Mouse (Mus musculus): ENCODE measurements around the gene Erc2. TPM values are rescaled to one million over a fixed set of nuclear protein-coding genes. Genes with fewer than 3 reads are reported as not detected.

Gene Erc2
- polyA plus RNA-seq, 1 experiment from 2014 or later = 1.4 TPM

GRCm38 (mm10) chr14:28409796-28410347 lies 787.6 kb downstream of the Erc2 start:
- H3K4me3 ChIP-seq (ENCODE audit: low read depth, low read length) = no peak overlapping the region
- H3K27me3 ChIP-seq (ENCODE audit: control insufficient read depth, insufficient read depth, low read depth, low read length) = no peaks in the 10 kb centered on the region
- no peak for ATAC-seq (ENCODE audit: low read depth)
- 72% methylated on average over 4 of the region's 4 CpGs for WGBS (ENCODE audit: insufficient replicate concordance)
- H3K9ac ChIP-seq (ENCODE audit: low read depth, low read length) = no peak overlapping the region
- H3K4me1 ChIP-seq (ENCODE audit: control insufficient read depth, low read depth, low read length) = no peaks in the 10 kb centered on the region
- no peak overlapping the region for H3K27ac ChIP-seq (ENCODE audit: low read length)
- H3K4me2 ChIP-seq (ENCODE audit: low read depth, low read length) = no peak overlapping the region
- no peaks in the 10 kb centered on the region for H3K9me3 ChIP-seq (replicated peaks; ENCODE audit: control insufficient read depth, low read length)
- H3K36me3 ChIP-seq (ENCODE audit: control insufficient read depth, insufficient read depth) = no peaks in the 10 kb centered on the region

DNA sequence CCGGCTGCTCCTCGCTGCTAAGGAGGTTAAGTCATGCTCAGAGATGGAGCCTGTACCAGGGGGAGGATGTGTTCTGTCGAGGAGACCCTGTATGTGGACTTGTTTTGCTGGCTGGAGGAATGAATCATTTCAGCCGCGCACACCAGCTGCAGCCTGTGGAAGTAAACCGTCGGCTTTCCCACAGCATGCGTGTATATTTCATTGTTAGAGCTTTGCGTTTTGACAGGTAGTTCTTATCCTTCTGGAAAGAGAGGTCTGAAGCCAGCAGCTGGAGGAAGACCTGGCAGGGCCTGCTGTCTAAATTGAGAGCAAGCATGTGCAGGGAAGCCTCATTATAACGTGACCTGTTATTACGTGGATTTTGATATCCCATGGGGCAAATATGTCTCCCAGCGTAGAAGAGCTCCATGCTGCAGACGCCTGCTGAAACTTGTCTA lies 788.6 kb downstream of the Erc2 start:
- ATAC-seq (ENCODE audit: low read depth) = no peak
- no peaks in the 10 kb centered on the region for H3K9me3 ChIP-seq (replicated peaks; ENCODE audit: control insufficient read depth, low read length)
- H3K27ac ChIP-seq (ENCODE audit: low read length) = no peak overlapping the region

DNA sequence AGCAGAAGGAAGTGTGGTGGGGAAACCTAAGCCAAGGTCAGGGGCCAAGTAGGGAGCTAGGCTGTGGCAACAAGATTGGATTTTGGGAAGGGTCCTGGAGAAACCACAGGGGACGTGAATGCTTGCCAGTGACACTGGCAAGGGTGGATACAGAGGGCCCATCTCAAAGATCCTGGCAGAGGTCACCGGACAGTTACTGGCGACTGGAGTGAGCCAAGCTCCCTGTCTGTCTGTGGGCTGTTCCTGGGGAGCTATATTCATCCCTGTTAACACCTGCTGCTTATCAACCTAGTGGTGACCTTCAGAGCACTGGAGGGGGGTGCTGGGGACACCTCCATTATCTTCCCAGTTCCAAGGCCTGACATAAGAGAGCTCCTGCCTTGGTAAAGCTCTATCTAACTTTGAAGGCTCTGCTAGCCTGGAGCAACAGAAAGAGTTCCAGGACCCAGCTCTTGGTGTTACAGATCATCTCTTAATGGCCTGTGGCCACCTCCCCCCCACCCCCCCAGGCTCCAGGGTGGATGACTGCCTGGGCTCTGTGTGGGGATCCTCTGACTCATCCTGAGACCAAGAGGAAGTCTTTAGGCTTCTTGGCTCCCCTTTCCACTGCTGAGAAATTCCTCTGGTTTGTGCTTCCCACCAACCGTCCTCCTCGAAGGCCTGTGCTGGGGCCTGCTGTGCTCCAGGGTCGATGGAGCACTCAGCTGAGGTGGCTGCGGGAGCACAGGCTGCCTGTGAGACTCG lies 790.2 kb downstream of the Erc2 start:
- no peak overlapping the region for H3K9ac ChIP-seq (ENCODE audit: low read depth, low read length)
- no peak overlapping the region for H3K4me3 ChIP-seq (ENCODE audit: low read depth, low read length)
- no peaks in the 10 kb centered on the region for H3K36me3 ChIP-seq (ENCODE audit: control insufficient read depth, insufficient read depth)
- no peaks in the 10 kb centered on the region for H3K4me1 ChIP-seq (ENCODE audit: control insufficient read depth, low read depth, low read length)
- H3K9me3 ChIP-seq (replicated peaks; ENCODE audit: control insufficient read depth, low read length) = no peaks in the 10 kb centered on the region
- no peak overlapping the region for H3K4me2 ChIP-seq (ENCODE audit: low read depth, low read length)
- H3K27ac ChIP-seq (ENCODE audit: low read length) = no peak overlapping the region
- no peak for ATAC-seq (ENCODE audit: low read depth)
- 56% methylated on average over 8 of the region's 8 CpGs for whole genome bisulfite sequencing (ENCODE audit: insufficient replicate concordance)
- H3K27me3 ChIP-seq (ENCODE audit: control insufficient read depth, insufficient read depth, low read depth, low read length) = no peaks in the 10 kb centered on the region

More for the DNA sequence above, 788.6 kb downstream of the Erc2 start:
- H3K4me3 ChIP-seq (ENCODE audit: low read depth, low read length) = no peak overlapping the region
- WGBS (ENCODE audit: insufficient replicate concordance) = 57% methylated on average over 13 of the region's 13 CpGs
- no peaks in the 10 kb centered on the region for H3K36me3 ChIP-seq (ENCODE audit: control insufficient read depth, insufficient read depth)
- H3K27me3 ChIP-seq (ENCODE audit: control insufficient read depth, insufficient read depth, low read depth, low read length) = no peaks in the 10 kb centered on the region
- H3K4me1 ChIP-seq (ENCODE audit: control insufficient read depth, low read depth, low read length) = no peaks in the 10 kb centered on the region
- no peak overlapping the region for H3K9ac ChIP-seq (ENCODE audit: low read depth, low read length)
- no peak overlapping the region for H3K4me2 ChIP-seq (ENCODE audit: low read depth, low read length)

DNA sequence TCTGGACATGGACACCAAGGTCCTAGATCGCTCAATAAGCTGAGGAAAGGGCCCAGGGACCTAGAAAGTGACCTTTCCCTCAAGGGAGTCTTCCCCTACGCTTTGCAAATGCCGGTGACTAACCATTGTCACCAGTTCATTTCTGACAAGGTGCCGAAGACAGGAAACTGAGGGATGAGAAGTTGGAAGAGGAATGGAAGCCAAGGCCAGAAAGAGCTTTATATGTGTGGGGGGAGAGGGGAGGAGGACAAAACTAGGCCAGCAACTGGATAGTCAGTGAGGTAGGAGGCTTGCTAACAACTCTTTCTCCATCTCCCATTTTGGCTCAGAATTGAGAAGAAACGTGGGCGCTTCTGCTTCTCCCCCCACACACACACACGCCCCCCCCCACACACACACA lies 791.3 kb downstream of the Erc2 start:
- Histone ChIP-seq H3K9ac (ENCODE audit: low read depth, low read length) (no peak overlapping the region), H3K4me3 (ENCODE audit: low read depth, low read length) (no peak overlapping the region), H3K27ac (ENCODE audit: low read length) (no peak overlapping the region), H3K9me3 (replicated peaks; ENCODE audit: control insufficient read depth, low read length) (no peaks in the 10 kb centered on the region), H3K36me3 (ENCODE audit: control insufficient read depth, insufficient read depth) (no peaks in the 10 kb centered on the region), H3K4me2 (ENCODE audit: low read depth, low read length) (no peak overlapping the region), H3K27me3 (ENCODE audit: control insufficient read depth, insufficient read depth, low read depth, low read length) (no peaks in the 10 kb centered on the region), H3K4me1 (ENCODE audit: control insufficient read depth, low read depth, low read length) (no peaks in the 10 kb centered on the region)
- WGBS (ENCODE audit: insufficient replicate concordance) = 62% methylated on average over 7 of the region's 7 CpGs
- no peak for ATAC-seq (ENCODE audit: low read depth)

DNA sequence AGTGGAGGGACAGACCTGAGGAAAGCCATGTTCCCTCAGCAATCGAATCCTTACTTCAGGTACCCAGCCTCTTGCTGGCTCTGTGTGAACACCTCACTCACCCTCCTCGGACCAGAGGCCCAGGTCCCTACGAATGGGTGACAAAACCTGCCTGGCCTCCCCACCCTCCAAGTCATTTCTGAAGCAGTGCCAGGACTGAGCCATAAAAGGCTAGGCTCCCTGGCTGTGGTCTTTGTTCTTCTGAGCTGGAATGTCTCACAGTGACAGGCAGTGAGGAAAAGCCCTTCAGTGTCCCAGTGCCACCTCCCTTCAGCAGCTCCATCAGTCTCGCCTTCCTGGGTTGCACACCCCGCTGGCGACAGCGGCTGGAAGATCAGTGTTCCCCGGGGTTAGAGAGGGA lies 794.8 kb downstream of the Erc2 start:
- Histone ChIP-seq H3K9ac (ENCODE audit: low read depth, low read length) (no peak overlapping the region), H3K9me3 (replicated peaks; ENCODE audit: control insufficient read depth, low read length) (no peaks in the 10 kb centered on the region), H3K4me3 (ENCODE audit: low read depth, low read length) (no peak overlapping the region), H3K27ac (ENCODE audit: low read length) (no peak overlapping the region), H3K36me3 (ENCODE audit: control insufficient read depth, insufficient read depth) (no peaks in the 10 kb centered on the region), H3K4me2 (ENCODE audit: low read depth, low read length) (no peak overlapping the region), H3K27me3 (ENCODE audit: control insufficient read depth, insufficient read depth, low read depth, low read length) (no peaks in the 10 kb centered on the region), H3K4me1 (ENCODE audit: control insufficient read depth, low read depth, low read length) (no peaks in the 10 kb centered on the region)
- WGBS (ENCODE audit: insufficient replicate concordance) = 31% methylated on average over 8 of the region's 8 CpGs
- ATAC-seq (ENCODE audit: low read depth) = no peak

GRCm38 (mm10) chr14:28418497-28418896 lies 796.3 kb downstream of the Erc2 start:
- Histone ChIP-seq H3K4me2 (ENCODE audit: low read depth, low read length) (no peak overlapping the region), H3K27me3 (ENCODE audit: control insufficient read depth, insufficient read depth, low read depth, low read length) (no peaks in the 10 kb centered on the region), H3K9ac (ENCODE audit: low read depth, low read length) (no peak overlapping the region), H3K27ac (ENCODE audit: low read length) (no peak overlapping the region), H3K4me3 (ENCODE audit: low read depth, low read length) (no peak overlapping the region), H3K4me1 (ENCODE audit: control insufficient read depth, low read depth, low read length) (no peaks in the 10 kb centered on the region), H3K9me3 (replicated peaks; ENCODE audit: control insufficient read depth, low read length) (no peaks in the 10 kb centered on the region), H3K36me3 (ENCODE audit: control insufficient read depth, insufficient read depth) (no peaks in the 10 kb centered on the region)
- no peak for ATAC-seq (ENCODE audit: low read depth)
- WGBS (ENCODE audit: insufficient replicate concordance) = 26% methylated on average over 4 of the region's 4 CpGs

- no peak for ATAC-seq (ENCODE audit: low read depth)
- H3K27me3 ChIP-seq (ENCODE audit: control insufficient read depth, insufficient read depth, low read depth, low read length) = no peaks in the 10 kb centered on the region
- H3K9ac ChIP-seq (ENCODE audit: low read depth, low read length) = no peak overlapping the region
- H3K4me1 ChIP-seq (ENCODE audit: control insufficient read depth, low read depth, low read length) = no peaks in the 10 kb centered on the region
- no peak overlapping the region for H3K27ac ChIP-seq (ENCODE audit: low read length)
- no peak overlapping the region for H3K4me3 ChIP-seq (ENCODE audit: low read depth, low read length)
- WGBS (ENCODE audit: insufficient replicate concordance) = 51% methylated on average over 9 of the region's 9 CpGs
- H3K36me3 ChIP-seq (ENCODE audit: control insufficient read depth, insufficient read depth) = no peaks in the 10 kb centered on the region
- no peaks in the 10 kb centered on the region for H3K9me3 ChIP-seq (replicated peaks; ENCODE audit: control insufficient read depth, low read length)
- no peak overlapping the region for H3K4me2 ChIP-seq (ENCODE audit: low read depth, low read length)
Measured at GRCm38 (mm10) chr14:28419188-28419587, 797.0 kb downstream of the Erc2 start.

DNA sequence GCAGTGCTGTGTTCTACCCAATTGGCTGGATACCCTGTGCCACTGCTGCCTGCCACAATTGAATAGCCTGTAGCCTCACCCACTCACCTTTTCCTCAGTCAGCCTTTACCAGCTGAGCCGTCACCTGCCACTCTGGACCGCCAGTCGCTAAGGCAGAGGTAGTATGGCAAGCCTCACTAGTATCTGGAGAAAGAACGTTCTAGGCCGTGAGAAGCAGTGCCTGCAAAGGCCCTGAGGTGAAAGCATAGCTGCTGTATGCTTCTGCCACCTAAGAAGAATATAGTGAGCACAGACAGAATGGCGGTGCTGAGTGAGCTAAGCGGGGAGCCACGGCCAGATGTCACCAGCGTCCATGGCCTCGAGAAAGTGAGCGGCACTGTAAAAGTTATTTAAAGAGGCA lies 798.4 kb downstream of the Erc2 start:
- WGBS (ENCODE audit: insufficient replicate concordance) = 66% methylated on average over 11 of the region's 11 CpGs

DNA sequence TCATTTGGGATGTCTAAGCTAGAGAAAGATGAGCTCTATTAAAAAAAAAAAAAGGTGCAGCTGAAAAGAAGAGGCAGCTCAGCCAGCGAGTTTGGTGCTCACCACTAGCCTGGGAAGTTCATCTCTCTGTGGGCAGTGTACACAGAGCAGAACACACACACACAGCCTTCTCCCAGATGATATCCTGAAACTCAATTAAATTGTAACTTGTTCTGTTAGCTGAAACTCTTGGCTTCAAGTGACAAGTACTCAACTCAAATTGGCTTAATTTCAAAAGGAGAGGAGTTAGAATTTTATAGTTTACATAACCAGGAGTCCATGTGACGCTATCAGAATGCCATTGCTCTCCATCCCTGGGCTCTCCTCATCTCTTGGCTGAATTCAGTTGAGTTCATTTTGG lies 804.4 kb downstream of the Erc2 start:
- Histone ChIP-seq H3K4me1 (ENCODE audit: control insufficient read depth, low read depth, low read length) (no peaks in the 10 kb centered on the region), H3K9ac (ENCODE audit: low read depth, low read length) (no peak overlapping the region), H3K9me3 (replicated peaks; ENCODE audit: control insufficient read depth, low read length) (no peaks in the 10 kb centered on the region), H3K36me3 (ENCODE audit: control insufficient read depth, insufficient read depth) (no peaks in the 10 kb centered on the region), H3K27me3 (ENCODE audit: control insufficient read depth, insufficient read depth, low read depth, low read length) (no peaks in the 10 kb centered on the region), H3K27ac (ENCODE audit: low read length) (no peak overlapping the region), H3K4me2 (ENCODE audit: low read depth, low read length) (no peak overlapping the region), H3K4me3 (ENCODE audit: low read depth, low read length) (no peak overlapping the region)
- WGBS (ENCODE audit: insufficient replicate concordance) = 52% methylated on average over 2 of the region's 2 CpGs
- no peak for ATAC-seq (ENCODE audit: low read depth)

More for the DNA sequence above, 798.4 kb downstream of the Erc2 start:
- Histone ChIP-seq H3K4me1 (ENCODE audit: control insufficient read depth, low read depth, low read length) (no peaks in the 10 kb centered on the region), H3K4me2 (ENCODE audit: low read depth, low read length) (no peak overlapping the region), H3K27me3 (ENCODE audit: control insufficient read depth, insufficient read depth, low read depth, low read length) (no peaks in the 10 kb centered on the region), H3K36me3 (ENCODE audit: control insufficient read depth, insufficient read depth) (no peaks in the 10 kb centered on the region), H3K9me3 (replicated peaks; ENCODE audit: control insufficient read depth, low read length) (no peaks in the 10 kb centered on the region), H3K9ac (ENCODE audit: low read depth, low read length) (no peak overlapping the region), H3K4me3 (ENCODE audit: low read depth, low read length) (no peak overlapping the region), H3K27ac (ENCODE audit: low read length) (no peak overlapping the region)
- ATAC-seq (ENCODE audit: low read depth) = no peak
